Mouse (Mus musculus): ENCODE results near the gene Gm4070.
"Not testable (repeated sequence)": the region's sequence is repeated elsewhere in the genome, so short reads cannot be mapped to it uniquely, and the experiment has no call there.

The Gm4070 gene

DNA sequence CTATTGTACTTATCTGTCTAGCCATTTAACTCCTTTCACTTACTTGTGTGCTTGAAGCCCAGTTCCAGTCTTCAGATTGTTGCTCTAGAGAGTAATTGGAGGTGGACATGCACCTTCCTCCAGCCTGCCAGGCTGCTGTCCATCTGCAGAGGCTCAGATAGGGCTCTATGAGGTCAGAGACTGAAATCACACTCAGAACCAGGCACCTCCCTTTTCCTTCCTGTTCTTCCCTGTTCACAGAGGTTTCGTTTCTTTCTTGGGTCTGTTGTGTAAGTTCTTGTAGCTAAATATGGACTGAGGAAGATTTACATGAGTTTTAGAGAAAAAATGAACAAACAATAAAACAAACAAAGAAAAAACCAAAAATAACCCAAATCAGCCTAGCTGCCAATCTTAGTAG, at the start of gene Gm4070:
TSS of gene Gm4070 (minus strand) at position 156 of the 400 bp plus-strand sequence.
- in situ Hi-C loops (cut with MboI, MseI), result loop anchor here (25.0 kb wide), 2 partner anchors 142 to 558 kb away; partner anchors contain the start of gene Mrpl17

DNA sequence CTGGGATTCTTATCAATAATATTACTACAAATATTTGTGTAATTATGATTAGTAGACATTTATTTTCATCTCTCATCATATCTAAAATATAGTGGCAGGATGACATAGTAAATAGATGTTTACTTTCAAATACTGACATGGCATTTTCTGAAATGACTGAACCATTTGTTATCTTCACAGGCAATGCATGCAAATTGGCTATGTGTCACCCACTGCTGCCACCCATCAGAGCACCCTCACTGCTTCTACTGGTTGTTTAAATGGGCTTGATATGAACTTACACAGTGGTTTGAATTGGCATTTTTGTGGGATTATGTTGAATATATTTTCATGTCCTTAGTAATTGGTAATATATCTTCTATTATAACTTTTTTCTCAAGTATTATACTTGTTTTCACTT, 773 bp upstream of the Gm4070 start:
- in situ Hi-C loops (cut with MboI, MseI), result loop anchor here (25.0 kb wide), 2 partner anchors 142 to 558 kb away; partner anchors contain the start of gene Mrpl17

DNA sequence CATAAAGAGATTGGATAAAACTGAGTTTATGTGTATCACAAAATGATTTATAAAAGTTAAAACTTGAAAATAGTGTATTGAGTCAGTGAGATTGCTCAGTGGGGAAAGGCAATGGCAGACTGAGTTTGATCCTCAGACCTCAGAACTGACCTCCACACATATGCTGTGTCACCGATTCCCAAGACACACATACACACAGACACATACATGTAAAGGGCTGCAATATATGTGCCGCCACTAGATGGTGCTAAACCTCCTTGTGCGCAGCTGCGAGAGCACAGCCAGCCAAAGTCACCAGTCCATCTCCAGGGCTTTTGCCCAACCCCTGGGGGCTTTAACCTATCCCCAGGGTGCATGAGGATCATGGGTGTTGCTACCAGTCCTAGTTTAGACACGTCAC, 1.4 kb downstream of the Gm4070 start:
- in situ Hi-C loops (cut with MboI, MseI), result loop anchor here (25.0 kb wide), 2 partner anchors 140 to 560 kb away; partner anchors contain the start of gene Mrpl17

DNA sequence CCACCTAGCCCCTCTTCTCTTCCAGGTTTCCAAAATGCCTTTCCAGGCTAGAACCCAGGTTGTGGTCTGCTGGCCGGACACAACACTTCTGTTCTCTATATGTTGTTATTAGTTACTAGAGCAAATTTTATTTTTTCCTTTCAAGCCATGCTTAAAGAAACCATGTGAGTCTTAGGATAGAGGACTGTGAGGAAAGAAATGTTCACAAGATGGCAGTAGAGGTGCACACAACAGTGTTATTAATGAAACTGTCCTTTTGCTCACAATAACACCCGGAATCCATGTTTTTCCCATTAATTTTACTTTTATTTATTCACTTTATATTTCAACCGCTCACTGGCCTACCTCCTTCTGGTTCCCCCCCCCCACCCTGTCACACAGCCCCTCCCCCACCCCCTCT, 8.5 kb downstream of the Gm4070 start:
- in situ Hi-C loops (cut with MboI, MseI), result loop anchor here (25.0 kb wide), 1 partner anchor 117 kb away; no protein-coding TSS in a partner anchor

DNA sequence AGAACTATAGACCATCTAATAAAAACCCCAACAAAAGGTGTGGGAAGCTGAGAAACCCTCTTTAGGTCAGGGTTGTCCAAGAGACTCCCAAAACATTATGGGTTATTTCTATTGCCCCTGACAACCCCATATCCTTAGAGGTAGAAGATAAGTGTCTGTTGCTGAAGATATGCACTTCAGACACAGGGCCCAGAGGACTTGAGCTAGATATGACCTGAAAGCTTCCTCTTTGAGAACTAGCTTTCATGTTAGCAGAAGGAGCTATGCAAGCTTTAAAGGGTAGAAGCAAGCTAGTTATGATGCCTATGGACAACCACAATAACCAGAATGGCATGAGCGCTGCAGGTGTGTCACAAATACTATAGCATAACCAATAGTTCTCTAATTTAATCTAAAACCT, 21.6 kb downstream of the Gm4070 start:
- in situ Hi-C loops (cut with MboI, MseI), result loop anchor here (25.0 kb wide), 1 partner anchor 130 kb away; no protein-coding TSS in a partner anchor

DNA sequence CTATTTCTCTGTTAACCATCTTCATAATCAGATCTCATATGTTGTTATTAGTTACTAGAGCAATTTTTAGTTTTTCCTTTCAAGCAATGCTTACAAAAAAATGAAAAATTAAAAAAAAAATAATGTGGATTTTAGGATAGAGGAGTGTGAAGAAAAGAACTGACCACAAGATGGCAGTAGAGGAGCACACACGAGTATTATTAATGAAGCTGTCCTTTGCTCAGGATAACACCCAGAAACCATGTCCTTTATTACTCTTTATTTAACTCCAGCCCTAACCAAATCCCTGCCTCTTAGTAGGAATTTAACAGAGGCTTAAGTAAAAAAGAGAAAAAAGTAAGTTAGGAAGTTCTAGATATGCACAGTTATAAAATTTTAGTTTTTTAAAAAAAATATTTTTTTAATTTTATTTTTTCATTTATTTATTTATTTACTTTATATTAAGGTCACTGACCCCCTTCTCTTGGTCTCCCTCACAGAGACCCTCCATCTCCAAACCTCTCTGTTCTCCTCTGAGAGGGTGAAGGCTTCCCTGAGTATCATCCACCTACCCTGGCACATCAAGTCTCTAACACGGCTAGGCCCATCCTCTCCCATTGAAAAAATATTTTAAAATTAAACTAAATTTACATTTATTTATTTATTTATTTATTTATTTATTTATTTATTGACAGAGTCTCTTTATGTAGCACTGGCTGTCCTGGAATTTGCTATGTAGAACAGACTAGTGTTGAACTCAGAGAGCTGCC, 70.0 kb downstream of the Gm4070 start:
- in situ Hi-C loops (cut with MboI, MseI), result loop anchor here (25.0 kb wide), 1 partner anchor 479 kb away; no protein-coding TSS in a partner anchor

DNA sequence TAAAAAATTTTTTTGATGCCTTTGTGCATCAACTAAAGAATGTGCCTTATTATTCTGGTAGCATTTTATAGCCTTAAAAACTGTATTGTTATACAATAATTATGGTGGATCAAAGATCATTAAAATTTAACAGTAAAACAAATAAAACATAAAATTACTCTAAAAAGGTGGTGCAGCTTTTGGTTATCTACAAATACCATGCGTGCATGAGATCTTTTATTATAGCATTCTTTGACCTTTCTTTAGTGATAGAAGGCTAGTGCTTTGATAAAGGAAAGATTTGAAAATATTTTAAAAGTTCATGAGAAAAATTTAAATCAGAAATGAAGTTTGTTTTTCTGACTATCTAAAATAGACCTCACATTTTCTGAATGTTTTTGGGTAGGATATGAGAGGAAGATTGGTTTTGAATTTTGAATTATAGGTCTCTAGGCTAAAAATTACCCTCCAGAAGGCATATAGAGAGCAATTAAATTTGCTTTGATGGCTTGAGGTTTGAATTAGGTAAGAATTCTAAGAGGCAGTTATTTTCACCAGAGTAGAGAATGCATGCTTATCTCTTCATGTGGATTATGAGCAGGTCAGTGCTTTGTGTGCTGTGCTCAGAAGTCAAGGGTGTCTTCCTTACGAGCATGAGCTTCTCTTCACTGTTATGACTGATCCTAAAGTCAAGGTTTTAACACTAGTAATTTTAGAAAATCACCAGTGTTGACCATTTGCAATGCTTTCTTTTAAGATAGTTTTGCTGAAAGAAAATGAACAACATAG, 73.9 kb downstream of the Gm4070 start:
- in situ Hi-C loops (cut with MboI, MseI), result loop anchor here (10.0 to 25.0 kb wide), 2 partner anchors 265 to 482 kb away; no protein-coding TSS in a partner anchor

DNA sequence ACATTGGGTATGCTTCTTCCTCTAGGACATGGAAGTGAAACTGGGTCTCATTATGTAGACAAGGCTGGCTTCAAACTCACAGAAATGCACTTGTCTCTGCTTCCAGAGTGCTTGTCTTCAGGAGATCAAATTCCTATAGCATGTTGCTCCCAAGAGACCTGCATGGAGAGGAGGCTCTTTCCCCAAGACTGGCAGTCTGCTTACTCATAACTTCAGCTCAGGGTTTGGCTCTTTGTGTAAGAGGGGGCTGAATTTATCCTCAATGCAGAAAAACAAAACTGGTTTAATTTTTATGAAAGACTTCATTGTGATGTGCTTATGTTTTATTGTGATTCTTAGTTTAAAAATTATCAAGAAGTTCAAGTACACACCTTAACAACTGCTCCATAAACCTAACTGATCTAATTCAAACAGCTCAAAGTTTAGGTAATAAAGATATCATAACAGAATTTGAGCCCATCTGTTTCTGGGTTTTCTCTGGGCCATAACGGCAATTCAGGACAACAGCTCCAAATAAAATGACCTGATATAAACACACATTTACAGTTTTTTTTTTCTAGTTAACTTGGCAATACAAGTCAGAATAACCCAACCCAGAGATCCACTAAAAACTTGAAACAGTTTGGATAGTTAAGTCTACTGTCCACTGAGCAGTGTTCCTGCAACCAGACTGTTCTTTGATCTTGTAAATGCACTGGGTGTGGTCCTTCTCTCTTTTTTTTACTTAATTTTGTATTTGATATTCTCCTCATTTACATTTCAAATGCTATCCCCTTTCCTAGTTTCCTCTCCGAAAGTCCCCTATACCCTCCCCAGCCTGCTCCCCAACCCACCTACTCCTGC, 97.8 kb downstream of the Gm4070 start:
- in situ Hi-C loops (cut with MboI, MseI), result not testable (repeated sequence)

Data from T-helper 1 cell (primary cell).